9 mouse cellular contexts compared by ENCODE assay signal in genomic region chr2:121414139-121414685, GRCm38 (mm10). TPM values are rescaled to one million over a fixed set of nuclear protein-coding genes. Genes with fewer than 3 reads are reported as not detected.
DNase-seq lines count a peak whose midpoint lies in the region; ATAC-seq and TF ChIP-seq lines count a peak whose summit lies in the region.
"Had no signal": no experiment of that assay in that cellular context is flagged by ENCODE, and none has a peak within 500 bp of the region (broad histone marks: within the 10 kb centered on the region; RNA-seq: fewer than 3 reads in every experiment).

No protein-coding gene starts in this region.

- ATAC-seq in heart, embryonic 16.5 days (replicated peaks; ENCODE audit: extremely low read depth, insufficient read depth, low FRiP score) = peak; percentile 30
- peak; percentile 57 for ATAC-seq in limb, embryonic 15.5 days (ENCODE audit: insufficient number of reproducible peaks, low FRiP score, low TSS enrichment, low read depth)
- peak; percentile 55 for ATAC-seq in midbrain, embryonic 16.5 days

- H3K9ac ChIP-seq in ES-E14 (ENCODE audit: insufficient read depth, low read depth, low read length, poor library complexity, severe bottlenecking) = peak overlapping the region; percentile 99
- peak overlapping the region; percentile 99 for H3K9ac ChIP-seq in heart, embryonic 16.5 days (ENCODE audit: low read length)
- H3K9ac ChIP-seq in limb, embryonic 15.5 days = peak overlapping the region; percentile 99
- H3K9ac ChIP-seq in midbrain, embryonic 16.5 days (ENCODE audit: low read depth, low read length) = peak overlapping the region; percentile 96

- TF ChIP-seq POLR2A in kidney, adult 2 months (IDR thresholded peaks at IDR 0.05; ENCODE audit: low read depth, low read length) = no peak

- H3K9me3 ChIP-seq in ES-E14 (ENCODE audit: control insufficient read depth, insufficient read depth, low read depth, low read length) = no peaks in the 10 kb centered on the region
- no peaks in the 10 kb centered on the region for H3K9me3 ChIP-seq in heart, embryonic 16.5 days (replicated peaks; ENCODE audit: control insufficient read depth, low read length)
- no peaks in the 10 kb centered on the region for H3K9me3 ChIP-seq in limb, embryonic 15.5 days
- H3K9me3 ChIP-seq in midbrain, embryonic 16.5 days (replicated peaks; ENCODE audit: control insufficient read depth, low read length, poor library complexity, severe bottlenecking) = no peaks in the 10 kb centered on the region

- in situ Hi-C loops in ES-E14 (cut with MboI; ENCODE audit: low sequenced_read_pairs in 2 of 2, unreplicated experiment in 2 of 2) = no loop called here

- peaks cover 16% of the 10 kb centered on the region for H3K4me1 ChIP-seq in kidney, adult 2 months (ENCODE audit: control insufficient read depth, insufficient read depth, low read length)
- H3K4me1 ChIP-seq in ES-E14 (ENCODE audit: control insufficient read depth in 2 of 2, insufficient read depth in 2 of 2, low read length in 2 of 2, poor library complexity in 1 of 2) = peaks cover 3 to 6% of the 10 kb centered on the region in 2 experiments; a peak in 3 of 4 replicates
- H3K4me1 ChIP-seq in heart, embryonic 16.5 days (ENCODE audit: control insufficient read depth, insufficient read depth, low read length) = peaks cover 24% of the 10 kb centered on the region
- H3K4me1 ChIP-seq in limb, embryonic 15.5 days = peaks cover 27% of the 10 kb centered on the region
- peaks cover 26% of the 10 kb centered on the region for H3K4me1 ChIP-seq in midbrain, embryonic 16.5 days (ENCODE audit: control insufficient read depth, insufficient read depth, low read length)

- DNase-seq in kidney, adult 2 months = peak; percentile 53
- no peak for DNase-seq in kidney, postnatal 10 days
- peak; percentile 47 for DNase-seq in ES-E14 (ENCODE audit: low read depth, low spot score)
- peak; percentile 51 for DNase-seq in cerebellum, adult 9-11 months
- no peak for DNase-seq in layer of hippocampus, postnatal 25 days (ENCODE audit: extremely low spot score in 1 of 2, low spot score in 1 of 2)

- no peak for TF ChIP-seq CTCF in kidney, adult 2 months (conservative IDR thresholded peaks at IDR 0.05; ENCODE audit: insufficient read depth, insufficient read length, low read depth, low read length)

- no peaks in the 10 kb centered on the region for H3K27me3 ChIP-seq in kidney, adult 2 months (replicated peaks; ENCODE audit: control insufficient read depth, insufficient read depth, low read length)
- no peaks in the 10 kb centered on the region for H3K27me3 ChIP-seq in heart, embryonic 16.5 days (ENCODE audit: control insufficient read depth, insufficient read depth, low read length)
- no peaks in the 10 kb centered on the region for H3K27me3 ChIP-seq in limb, embryonic 15.5 days
- H3K27me3 ChIP-seq in midbrain, embryonic 16.5 days (ENCODE audit: control insufficient read depth, insufficient read depth, low read depth, low read length) = no peaks in the 10 kb centered on the region

- 1% methylated on average over 32 of the region's 32 CpGs for WGBS in kidney, adult 2 months
- under 1% methylated on average over 32 of the region's 32 CpGs for WGBS in heart, embryonic 16.5 days
- WGBS in limb, embryonic 15.5 days = under 1% methylated on average over 32 of the region's 32 CpGs
- WGBS in midbrain, embryonic 16.5 days = 0% methylated on average over 28 of the region's 32 CpGs

- peak overlapping the region; percentile 88 for H3K4me3 ChIP-seq in kidney, adult 2 months (ENCODE audit: insufficient read depth, low read depth, low read length)
- H3K4me3 ChIP-seq in ES-E14 (ENCODE audit: insufficient read depth in 1 of 2, low read depth in 1 of 2, low read length in 2 of 2, poor library complexity in 1 of 2, severe bottlenecking in 1 of 2) = peak overlapping the region; percentile 90 to 99
- H3K4me3 ChIP-seq in heart, embryonic 16.5 days (ENCODE audit: low read length) = peak overlapping the region; percentile 90
- H3K4me3 ChIP-seq in limb, embryonic 15.5 days = peak overlapping the region; percentile 99
- peak overlapping the region; percentile 99 for H3K4me3 ChIP-seq in midbrain, embryonic 16.5 days (ENCODE audit: low read depth, low read length)

- H3K27ac ChIP-seq in kidney, adult 2 months (ENCODE audit: insufficient read depth, low read depth, low read length) = peak overlapping the region; percentile 88
- H3K27ac ChIP-seq in ES-E14 (ENCODE audit: insufficient read depth, low read depth, low read length, poor library complexity, severe bottlenecking) = peak overlapping the region; percentile 94
- peak overlapping the region; percentile 97 for H3K27ac ChIP-seq in heart, embryonic 16.5 days (ENCODE audit: low read length)
- peak overlapping the region; percentile 98 for H3K27ac ChIP-seq in limb, embryonic 15.5 days
- peak overlapping the region; percentile 94 for H3K27ac ChIP-seq in midbrain, embryonic 16.5 days (ENCODE audit: low read length)

- no peaks in the 10 kb centered on the region; the same call in 1 of the 2 replicates for H3K36me3 ChIP-seq in kidney, adult 2 months (ENCODE audit: control insufficient read depth, insufficient read depth, low read length)
- H3K36me3 ChIP-seq in ES-E14 (ENCODE audit: control insufficient read depth, insufficient read depth, low read length, poor library complexity, severe bottlenecking) = peaks cover 5% of the 10 kb centered on the region
- peaks cover 9% of the 10 kb centered on the region for H3K36me3 ChIP-seq in heart, embryonic 16.5 days (ENCODE audit: control insufficient read depth, insufficient read depth)
- H3K36me3 ChIP-seq in limb, embryonic 15.5 days = peaks cover 29% of the 10 kb centered on the region
- H3K36me3 ChIP-seq in midbrain, embryonic 16.5 days (ENCODE audit: control insufficient read depth, insufficient read depth, low read length) = no peaks in the 10 kb centered on the region

- peak overlapping the region; percentile 68 for H3K4me2 ChIP-seq in heart, embryonic 16.5 days (ENCODE audit: low read depth, low read length)
- H3K4me2 ChIP-seq in limb, embryonic 15.5 days = peak overlapping the region; percentile 56
- H3K4me2 ChIP-seq in midbrain, embryonic 16.5 days (ENCODE audit: low read length) = peak overlapping the region; percentile 79

TF ChIP-seq in ES-E14, 5 proteins besides CTCF, POLR2A, EP300 and RAD21:
- TF ChIP-seq ZNF384 (IDR thresholded peaks at IDR 0.05; ENCODE audit: low read depth, low read length) (peak; percentile 92), HCFC1 (IDR thresholded peaks at IDR 0.05; ENCODE audit: borderline replicate concordance, insufficient read depth, low read length) (no peak), ZC3H11A (IDR thresholded peaks at IDR 0.05; ENCODE audit: borderline replicate concordance, low read depth, low read length) (no peak)
TF ChIP-seq in ES-E14: peak in this region for 1.

RNA-seq across cellular contexts. Expression of gene Catsper2, which starts 0.6 kb away (rescaled TPM):
- polyA plus RNA-seq in kidney, adult 2 months (2012; rRNA removed) = 1.0 and 1.7 TPM in 2 replicates
- 3.3 and 3.7 TPM in 2 replicates for total RNA-seq in ES-E14 (2012; rRNA removed)
- 2.7 and 3.4 TPM in 2 replicates for polyA plus RNA-seq in heart, embryonic 16.5 days (2015; fragmentation: Nextera tagmentation; extraction: Ambion mirVana)
- polyA plus RNA-seq in limb, embryonic 15.5 days (2015; fragmentation: Nextera tagmentation; extraction: Ambion mirVana) = 2.0 and 2.3 TPM in 2 replicates
- polyA plus RNA-seq in midbrain, embryonic 16.5 days (2015; fragmentation: Nextera tagmentation; extraction: Ambion mirVana) = 4.1 and 6.0 TPM in 2 replicates
- total RNA-seq in layer of hippocampus, postnatal 25 days (2021) = 1 to 10 TPM; 3.4 to 5.9 TPM

RNA-seq across cellular contexts. Expression of gene Pdia3, which starts 0.6 kb away (rescaled TPM):
- 239 and 531 TPM in 2 replicates for polyA plus RNA-seq in kidney, adult 2 months (2012; rRNA removed)
- 209 and 251 TPM in 2 replicates for total RNA-seq in ES-E14 (2012; rRNA removed)
- polyA plus RNA-seq in heart, embryonic 16.5 days (2015; fragmentation: Nextera tagmentation; extraction: Ambion mirVana) = 468 and 473 TPM in 2 replicates
- 841 and 923 TPM in 2 replicates for polyA plus RNA-seq in limb, embryonic 15.5 days (2015; fragmentation: Nextera tagmentation; extraction: Ambion mirVana)
- polyA plus RNA-seq in midbrain, embryonic 16.5 days (2015; fragmentation: Nextera tagmentation; extraction: Ambion mirVana) = 377 and 397 TPM in 2 replicates
- 100 to 1,000 TPM; 182 to 206 TPM for total RNA-seq in layer of hippocampus, postnatal 25 days (2021)

RNA-seq across cellular contexts. Expression of gene Strc, which starts 27.2 kb away (rescaled TPM):
- not detected in 2 replicates for polyA plus RNA-seq in kidney, adult 2 months (2012; rRNA removed)
- 0.09 TPM in 1 of 2 replicates, not detected in the other for total RNA-seq in ES-E14 (2012; rRNA removed)
- polyA plus RNA-seq in heart, embryonic 16.5 days (2015; fragmentation: Nextera tagmentation; extraction: Ambion mirVana) = not detected in 2 replicates
- not detected in 2 replicates for polyA plus RNA-seq in limb, embryonic 15.5 days (2015; fragmentation: Nextera tagmentation; extraction: Ambion mirVana)
- polyA plus RNA-seq in midbrain, embryonic 16.5 days (2015; fragmentation: Nextera tagmentation; extraction: Ambion mirVana) = 0.03 and 0.04 TPM in 2 replicates
- total RNA-seq in layer of hippocampus, postnatal 25 days (2021) = under 1 TPM; 0.42 to 0.92 TPM
- total RNA-seq: heart, adult 18-20 months had no signal

RNA-seq across cellular contexts. Expression of gene Ell3, which starts 29.9 kb away (rescaled TPM):
- polyA plus RNA-seq in kidney, adult 2 months (2012; rRNA removed) = 17.2 and 17.8 TPM in 2 replicates
- total RNA-seq in ES-E14 (2012; rRNA removed) = 7.5 and 16.5 TPM in 2 replicates
- polyA plus RNA-seq in heart, embryonic 16.5 days (2015; fragmentation: Nextera tagmentation; extraction: Ambion mirVana) = 1.1 and 1.6 TPM in 2 replicates
- polyA plus RNA-seq in limb, embryonic 15.5 days (2015; fragmentation: Nextera tagmentation; extraction: Ambion mirVana) = 8.8 and 9.5 TPM in 2 replicates
- polyA plus RNA-seq in midbrain, embryonic 16.5 days (2015; fragmentation: Nextera tagmentation; extraction: Ambion mirVana) = 2.9 and 3.5 TPM in 2 replicates
- total RNA-seq in layer of hippocampus, postnatal 25 days (2021) = not detected

RNA-seq across cellular contexts. Expression of gene Serf2, which starts 34.8 kb away (rescaled TPM):
- polyA plus RNA-seq in kidney, adult 2 months (2012; rRNA removed) = 392 and 400 TPM in 2 replicates
- 428 and 459 TPM in 2 replicates for total RNA-seq in ES-E14 (2012; rRNA removed)
- 468 and 577 TPM in 2 replicates for polyA plus RNA-seq in heart, embryonic 16.5 days (2015; fragmentation: Nextera tagmentation; extraction: Ambion mirVana)
- 552 and 557 TPM in 2 replicates for polyA plus RNA-seq in limb, embryonic 15.5 days (2015; fragmentation: Nextera tagmentation; extraction: Ambion mirVana)
- polyA plus RNA-seq in midbrain, embryonic 16.5 days (2015; fragmentation: Nextera tagmentation; extraction: Ambion mirVana) = 247 and 265 TPM in 2 replicates
- 100 to 1,000 TPM; 159 to 194 TPM for total RNA-seq in layer of hippocampus, postnatal 25 days (2021)

Comparison
In these comparisons a context has a peak if more than half of its experiments do, and no peak if none do; other contexts are left out.
1. DNase-seq: peak in kidney, adult 2 months (single experiment), ES-E14 (single experiment) and cerebellum, adult 9-11 months (single experiment); none in kidney, postnatal 10 days (single experiment) and layer of hippocampus, postnatal 25 days (0 of 2).
2. Peak in every context shown above with its lines, with median percentiles within 50 percentile points of each other: H3K27ac ChIP-seq, H3K4me3 ChIP-seq, H3K9ac ChIP-seq, ATAC-seq and H3K4me2 ChIP-seq.